Mouse (Mus musculus) liver, embryonic 15.5 days (tissue): ENCODE results near the gene Tmbim6. TPM values are rescaled to one million over a fixed set of nuclear protein-coding genes. Genes with fewer than 3 reads are reported as not detected.
A peak's percentile ranks its signal among the peaks of the same experiment; 100 is the strongest.

Experiments used
- ATAC-seq: fragments of 200-750 bp; cut with Nextera tagmentation; 2 replicates; pipeline ENCODE4 v1.8.0; 2017; ENCODE audit warnings: moderate number of reproducible peaks, mild to moderate bottlenecking, moderate library complexity; ENCODE audit not compliant: insufficient read depth
- H3K27ac ChIP-seq: fragments of 300-500 bp; sonication (generic); replicated peaks from 2 replicates; pipeline ENCODE4 v1.5.1; 2015; ENCODE audit warnings: mild to moderate bottlenecking, inconsistent platforms
- H3K27me3 ChIP-seq: fragments of 300-500 bp; sonication (generic); 2 replicates; pipeline ENCODE4 v1.6.1; 2015; ENCODE audit warnings: mild to moderate bottlenecking, inconsistent platforms
- H3K36me3 ChIP-seq: fragments of 300-500 bp; sonication (generic); replicated peaks from 2 replicates; pipeline ENCODE4 v1.6.1; 2015; ENCODE audit warnings: moderate library complexity, mild to moderate bottlenecking, inconsistent platforms
- H3K4me1 ChIP-seq: fragments of 300-500 bp; sonication (generic); replicated peaks from 2 replicates; pipeline ENCODE4 v1.6.1; 2015; ENCODE audit warnings: inconsistent platforms
- H3K4me2 ChIP-seq: fragments of 300-500 bp; sonication (generic); 2 replicates; pipeline ENCODE4 v1.6.1; 2015; ENCODE audit warnings: moderate library complexity, mild to moderate bottlenecking, inconsistent platforms
- H3K4me3 ChIP-seq: fragments of 300-500 bp; sonication (generic); replicated peaks from 2 replicates; pipeline ENCODE4 v1.5.1; 2015; ENCODE audit warnings: mild to moderate bottlenecking, inconsistent platforms
- H3K9ac ChIP-seq: fragments of 300-500 bp; sonication (generic); 2 replicates; pipeline ENCODE4 v1.6.1; 2015; ENCODE audit warnings: moderate library complexity, mild to moderate bottlenecking, inconsistent platforms
- H3K9me3 ChIP-seq: fragments of 300-500 bp; sonication (generic); replicated peaks from 2 replicates; pipeline ENCODE4 v1.6.1; 2016; ENCODE audit warnings: inconsistent platforms
- WGBS: fragments of 180-500 bp; shearing (Covaris S2); methylation state at CpG from one replicate; pipeline ENCODE4 v1.1.7; 2015; ENCODE audit warnings: mixed read lengths; ENCODE audit not compliant: insufficient replicate concordance; 5-methylcytosine and 5-hydroxymethylcytosine counted together
- polyA plus RNA-seq: library from polyadenylated mRNA; unstranded; fragments of >200 nt; fragmentation: Nextera tagmentation; extraction: Ambion mirVana; gene quantifications from 2 replicates; pipeline ENCODE4 v1.2.1, GENCODE M21; 2015

The Tmbim6 gene
- polyA plus RNA-seq, 1 experiment from 2014 or later: 278 TPM

GRCm38 (mm10) chr15:99455415-99455814, 62.7 kb downstream of the Tmbim6 start:
- no peak overlapping the region for H3K27ac ChIP-seq
- peaks cover 13% of the 10 kb centered on the region for H3K27me3 ChIP-seq
- H3K4me1 ChIP-seq: peaks cover 26% of the 10 kb centered on the region
- no peaks in the 10 kb centered on the region for H3K9me3 ChIP-seq
- WGBS: 76% methylated on average over 3 of the region's 3 CpGs
- H3K4me2 ChIP-seq: no peak overlapping the region
- H3K36me3 ChIP-seq: no peaks in the 10 kb centered on the region
- H3K9ac ChIP-seq: no peak overlapping the region
- H3K4me3 ChIP-seq: no peak overlapping the region
- no peak for ATAC-seq

GRCm38 (mm10) chr15:99456338-99456962, 63.8 kb downstream of the Tmbim6 start:
- Histone ChIP-seq H3K4me2 (peak overlapping the region; percentile 89), H3K9me3 (no peaks in the 10 kb centered on the region), H3K27me3 (peaks cover 13% of the 10 kb centered on the region), H3K4me1 (peaks cover 22% of the 10 kb centered on the region), H3K36me3 (no peaks in the 10 kb centered on the region), H3K27ac (0 out of 2 replicates have a peak overlapping the region, but pooled peaks have one; percentile 0), H3K4me3 (peak overlapping the region; percentile 68), H3K9ac (no peak overlapping the region)
- no peak for ATAC-seq
- 25% methylated on average over 7 of the region's 7 CpGs for WGBS

- peak; percentile 23 for ATAC-seq
- no peaks in the 10 kb centered on the region for H3K9me3 ChIP-seq
- H3K36me3 ChIP-seq: no peaks in the 10 kb centered on the region
- H3K27me3 ChIP-seq: peaks cover 13% of the 10 kb centered on the region
- under 1% methylated on average over 42 of the region's 43 CpGs for WGBS
- peak overlapping the region; percentile 68 for H3K4me3 ChIP-seq
- peaks cover 22% of the 10 kb centered on the region for H3K4me1 ChIP-seq
- H3K4me2 ChIP-seq: peak overlapping the region; percentile 89
- H3K27ac ChIP-seq: 0 out of 2 replicates have a peak overlapping the region, but pooled peaks have one; percentile 0
- peak overlapping the region; percentile 58; the same call in 1 of the 2 replicates for H3K9ac ChIP-seq
Observed at GRCm38 (mm10) chr15:99456963-99457605, 64.4 kb downstream of the Tmbim6 start.

GRCm38 (mm10) chr15:99457606-99458401, 65.1 kb downstream of the Tmbim6 start, which contains the start of gene Nckap5l:
Gene Nckap5l, minus strand, starts transcription at chr15:99457748.
- H3K9ac ChIP-seq: peak within 1 kb of the TSS; percentile 58
- 1% methylated on average over 43 of the region's 45 CpGs for WGBS
- H3K27me3 ChIP-seq: peaks cover 13% of the 10 kb centered on the region
- H3K9me3 ChIP-seq: no peaks in the 10 kb centered on the region
- H3K4me3 ChIP-seq: peak within 1 kb of the TSS; percentile 68
- H3K4me2 ChIP-seq: peak within 1 kb of the TSS; percentile 89
- H3K27ac ChIP-seq: peak within 1 kb of the TSS; percentile 0; the same call in 1 of the 2 replicates
- H3K4me1 ChIP-seq: peaks cover 22% of the 10 kb centered on the region
- H3K36me3 ChIP-seq: no peaks in the 10 kb centered on the region
- ATAC-seq: peak; percentile 87

Other genes with a start within 250 kb of the Tmbim6 start
- gene Kcnh3, start 168.0 kb upstream of the Tmbim6 start, polyA plus RNA-seq: 0.12 and 0.30 TPM in 2 replicates
- 42.8 and 46.2 TPM in 2 replicates for gene Mcrs1, start 140.9 kb upstream of the Tmbim6 start, polyA plus RNA-seq
- gene Prpf40b, start 97.8 kb upstream of the Tmbim6 start, polyA plus RNA-seq: 6.6 and 8.8 TPM in 2 replicates
- not detected in 2 replicates for gene Fam186b, start 97.0 kb upstream of the Tmbim6 start, polyA plus RNA-seq
- 3.5 and 3.8 TPM in 2 replicates for gene Fmnl3, start 22.4 kb upstream of the Tmbim6 start, polyA plus RNA-seq
- gene Nckap5l, start 64.9 kb downstream of the Tmbim6 start, polyA plus RNA-seq: 0.92 and 1.3 TPM in 2 replicates
- gene Bcdin3d, start 81.8 kb downstream of the Tmbim6 start, polyA plus RNA-seq: 5.2 and 5.3 TPM in 2 replicates
- 0.05 and 0.13 TPM in 2 replicates for gene Faim2, start 135.3 kb downstream of the Tmbim6 start, polyA plus RNA-seq
- not detected in 2 replicates for gene Aqp2, start 186.2 kb downstream of the Tmbim6 start, polyA plus RNA-seq
- gene Aqp5, start 197.9 kb downstream of the Tmbim6 start, polyA plus RNA-seq: 0.06 TPM in 1 of 2 replicates, not detected in the other
- gene Aqp6, start 208.5 kb downstream of the Tmbim6 start, polyA plus RNA-seq: not detected in 2 replicates